In the genomic region with DNA sequence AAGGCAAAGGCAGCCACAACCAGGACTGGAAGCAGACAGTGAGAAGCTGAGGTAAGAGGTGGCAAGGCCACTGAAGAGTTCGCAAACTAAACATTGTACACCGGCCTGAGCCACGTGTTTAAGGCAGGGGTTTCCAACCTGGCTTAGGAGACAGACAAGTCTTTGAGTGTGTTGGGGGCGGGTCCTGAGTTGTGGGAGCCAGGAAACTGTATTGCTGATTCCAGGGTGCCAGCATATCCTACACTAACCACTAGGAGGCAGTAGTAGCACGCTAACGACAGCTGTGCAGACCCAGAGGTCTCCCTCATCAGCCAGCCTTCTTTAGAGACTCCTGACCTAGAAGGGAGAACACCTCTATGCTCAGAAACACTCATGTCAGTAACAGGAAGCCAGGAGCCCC, we compare ENCODE assay signal across 9 mouse cellular contexts. TPM values are rescaled to one million over a fixed set of nuclear protein-coding genes. Genes with fewer than 3 reads are reported as not detected.
DNase-seq lines count a peak whose midpoint lies in the region; ATAC-seq lines count a peak whose summit lies in the region.
"Had no signal": no experiment of that assay in that cellular context is flagged by ENCODE, and none has a peak within 500 bp of the region (broad histone marks: within the 10 kb centered on the region; RNA-seq: fewer than 3 reads in every experiment).

No protein-coding gene starts in this region.

- 12% methylated on average over 6 of the region's 6 CpGs for WGBS in midbrain, embryonic 11.5 days
- 13% methylated on average over 6 of the region's 6 CpGs for WGBS in midbrain, embryonic 16.5 days

- no peak for ATAC-seq in midbrain, embryonic 11.5 days (ENCODE audit: low FRiP score)
- ATAC-seq in midbrain, embryonic 16.5 days = no peak
- peak; percentile 64; the same call in 1 of the 2 replicates for ATAC-seq in erythroblast, adult 5-6 weeks (replicated peaks; ENCODE audit: low FRiP score, poor library complexity, severe bottlenecking)

- H3K4me3 ChIP-seq in midbrain, embryonic 11.5 days (ENCODE audit: low read depth, low read length) = no peak overlapping the region
- no peak overlapping the region for H3K4me3 ChIP-seq in midbrain, embryonic 16.5 days (ENCODE audit: low read depth, low read length)
- H3K4me3 ChIP-seq: heart, embryonic 15.5 days had no signal

- H3K9ac ChIP-seq in midbrain, embryonic 11.5 days (ENCODE audit: low read length) = no peak overlapping the region
- no peak overlapping the region for H3K9ac ChIP-seq in midbrain, embryonic 16.5 days (ENCODE audit: low read depth, low read length)
- H3K9ac ChIP-seq: heart, embryonic 15.5 days had no signal

- H3K27me3 ChIP-seq in midbrain, embryonic 11.5 days (ENCODE audit: control insufficient read depth, insufficient read depth, low read length) = no peaks in the 10 kb centered on the region
- no peaks in the 10 kb centered on the region for H3K27me3 ChIP-seq in midbrain, embryonic 16.5 days (ENCODE audit: control insufficient read depth, insufficient read depth, low read depth, low read length)

- no peaks in the 10 kb centered on the region for H3K9me3 ChIP-seq in midbrain, embryonic 11.5 days (ENCODE audit: control insufficient read depth, low read length)
- H3K9me3 ChIP-seq in midbrain, embryonic 16.5 days (replicated peaks; ENCODE audit: control insufficient read depth, low read length, poor library complexity, severe bottlenecking) = no peaks in the 10 kb centered on the region
- H3K9me3 ChIP-seq: heart, embryonic 15.5 days had no signal

- peak; percentile 21 for DNase-seq in adrenal gland, adult 2 months
- DNase-seq in adrenal gland, postnatal 25 days = no peak
- DNase-seq in midbrain, embryonic 11.5 days (ENCODE audit: low spot score, missing footprints) = peak; percentile 91
- peak; percentile 65 for DNase-seq in lung, postnatal 36 days
- no peak for DNase-seq in gastrocnemius, adult 8-10 months (ENCODE audit: low spot score in 2 of 2)
- DNase-seq in urinary bladder, postnatal 36 days (ENCODE audit: low spot score in 2 of 2) = no peak

- H3K4me1 ChIP-seq in midbrain, embryonic 11.5 days (ENCODE audit: control insufficient read depth, insufficient read depth, low read length) = no peaks in the 10 kb centered on the region
- peaks cover 3% of the 10 kb centered on the region; the same call in 1 of the 2 replicates for H3K4me1 ChIP-seq in midbrain, embryonic 16.5 days (ENCODE audit: control insufficient read depth, insufficient read depth, low read length)

- no peaks in the 10 kb centered on the region for H3K36me3 ChIP-seq in midbrain, embryonic 11.5 days (ENCODE audit: control insufficient read depth, insufficient read depth, low read length)
- H3K36me3 ChIP-seq in midbrain, embryonic 16.5 days (ENCODE audit: control insufficient read depth, insufficient read depth, low read length) = no peaks in the 10 kb centered on the region
- H3K36me3 ChIP-seq: heart, embryonic 15.5 days had no signal

- no peak overlapping the region for H3K27ac ChIP-seq in midbrain, embryonic 11.5 days (ENCODE audit: low read depth, low read length)
- H3K27ac ChIP-seq in midbrain, embryonic 16.5 days (ENCODE audit: low read length) = no peak overlapping the region
- H3K27ac ChIP-seq: heart, embryonic 15.5 days had no signal

- no peak overlapping the region for H3K4me2 ChIP-seq in midbrain, embryonic 11.5 days
- H3K4me2 ChIP-seq in midbrain, embryonic 16.5 days (ENCODE audit: low read length) = no peak overlapping the region
- H3K4me2 ChIP-seq: heart, embryonic 15.5 days had no signal

RNA-seq across cellular contexts. Expression of gene Irgm2, which starts 35.7 kb away (rescaled TPM):
- total RNA-seq in adrenal gland, adult 2 months (2021) = 10 to 100 TPM; 11.3 to 14.5 TPM
- polyA plus RNA-seq in adrenal gland, adult 2 months (2012; rRNA removed) = 8.5 and 12.6 TPM in 2 replicates
- total RNA-seq in adrenal gland, postnatal 25 days (2021) = 10.6 and 14.0 TPM in 2 replicates
- polyA plus RNA-seq in midbrain, embryonic 11.5 days (2014; fragmentation: Nextera tagmentation; extraction: Ambion mirVana) = 0.51 and 0.81 TPM in 2 replicates
- 1.0 and 1.1 TPM in 2 replicates for polyA plus RNA-seq in midbrain, embryonic 16.5 days (2015; fragmentation: Nextera tagmentation; extraction: Ambion mirVana)
- 17.7 and 21.3 TPM in 2 replicates for total RNA-seq in erythroblast, adult 5-6 weeks (2015; ENCODE audit: low replicate concordance)
- 24.0 and 26.5 TPM in 2 replicates for total RNA-seq in erythroblast, adult 5-6 weeks (2017; ENCODE audit: low replicate concordance)
- total RNA-seq in gastrocnemius, adult 8-10 months (2022) = 10 to 100 TPM in 2 of 4 experiments, 1 to 10 TPM in 2; 8.3 to 11.3 (median 9.9) TPM

RNA-seq across cellular contexts. Expression of gene Igtp, which starts 35.8 kb away (rescaled TPM):
- 10 to 100 TPM; 18.2 to 22.0 TPM for total RNA-seq in adrenal gland, adult 2 months (2021)
- polyA plus RNA-seq in adrenal gland, adult 2 months (2012; rRNA removed) = 8.6 and 10.2 TPM in 2 replicates
- total RNA-seq in adrenal gland, postnatal 25 days (2021) = 8.8 and 11.8 TPM in 2 replicates
- 2.0 and 2.2 TPM in 2 replicates for polyA plus RNA-seq in midbrain, embryonic 11.5 days (2014; fragmentation: Nextera tagmentation; extraction: Ambion mirVana)
- polyA plus RNA-seq in midbrain, embryonic 16.5 days (2015; fragmentation: Nextera tagmentation; extraction: Ambion mirVana) = 1.2 and 1.6 TPM in 2 replicates
- 16.3 and 19.9 TPM in 2 replicates for total RNA-seq in erythroblast, adult 5-6 weeks (2015; ENCODE audit: low replicate concordance)
- total RNA-seq in erythroblast, adult 5-6 weeks (2017; ENCODE audit: low replicate concordance) = 21.7 and 22.6 TPM in 2 replicates
- 1 to 10 TPM; 7.9 to 9.9 (median 8.3) TPM for total RNA-seq in gastrocnemius, adult 8-10 months (2022)

RNA-seq across cellular contexts. Expression of gene 4930438A08Rik, which starts 39.4 kb away (rescaled TPM):
- not detected for total RNA-seq in adrenal gland, adult 2 months (2021)
- 0.06 TPM in 1 of 2 replicates, not detected in the other for polyA plus RNA-seq in adrenal gland, adult 2 months (2012; rRNA removed)
- total RNA-seq in adrenal gland, postnatal 25 days (2021) = not detected in 2 replicates
- polyA plus RNA-seq in midbrain, embryonic 11.5 days (2014; fragmentation: Nextera tagmentation; extraction: Ambion mirVana) = not detected in 2 replicates
- polyA plus RNA-seq in midbrain, embryonic 16.5 days (2015; fragmentation: Nextera tagmentation; extraction: Ambion mirVana) = not detected in 2 replicates
- 18.4 and 20.9 TPM in 2 replicates for total RNA-seq in erythroblast, adult 5-6 weeks (2015; ENCODE audit: low replicate concordance)
- 11.7 and 16.9 TPM in 2 replicates for total RNA-seq in erythroblast, adult 5-6 weeks (2017; ENCODE audit: low replicate concordance)
- total RNA-seq in gastrocnemius, adult 8-10 months (2022) = not detected
- polyA plus RNA-seq: heart, embryonic 15.5 days had no signal

Comparison
In these comparisons a context has a peak if more than half of its experiments do, and no peak if none do; other contexts are left out.
1. DNase-seq: peak in adrenal gland, adult 2 months (single experiment), midbrain, embryonic 11.5 days (single experiment) and lung, postnatal 36 days (single experiment); none in adrenal gland, postnatal 25 days (single experiment), gastrocnemius, adult 8-10 months (0 of 2) and urinary bladder, postnatal 36 days (0 of 2).
2. RNA of gene 4930438A08Rik, which starts 39.4 kb away (total RNA-seq): 11.7 to 20.9 TPM in erythroblast, adult 5-6 weeks; not detected in adrenal gland, adult 2 months, not detected in adrenal gland, postnatal 25 days and not detected in gastrocnemius, adult 8-10 months; every median in the first group is over 10 times any median in the second.